Mouse (Mus musculus) adrenal gland, postnatal 36 days (tissue): Measurements from ENCODE around the gene Olfr209. TPM values are rescaled to one million over a fixed set of nuclear protein-coding genes. Genes with fewer than 3 reads are reported as not detected.
"Not testable (repeated sequence)": the region's sequence is repeated elsewhere in the genome, so short reads cannot be mapped to it uniquely, and the experiment has no call there.

Experiments used
- DNase-seq, 2 experiments: peaks; one replicate each; pipeline ENCODE4 v3.0.0; 2021; ENCODE audit warnings: mixed read lengths in 1 of 2
- long read RNA-seq, 2 experiments: library from polyadenylated mRNA; stranded (forward); transcript quantifications; one replicate each; pipeline ENCODE4 v2.0.0; 2021; ENCODE audit warnings: borderline sequencing depth in 2 of 2
- total RNA-seq, 2 experiments: library from RNA; stranded (reverse); gene quantifications; 2 replicates each; pipeline ENCODE4 v1.2.3; 2021

The Olfr209 gene
- not detected for total RNA-seq
- long read RNA-seq, experiment 1, result 0 reads
- long read RNA-seq, experiment 2, result 0 reads

- no peak for DNase-seq
Measured at GRCm38 (mm10) chr16:59363893-59364292, at the start of gene Olfr209. Gene Olfr209 (minus strand): TSS chr16:59363993.

GRCm38 (mm10) chr16:59413475-59413874 is 49.7 kb upstream of the Olfr209 start:
- peak; percentile 30 to 52 for DNase-seq

- DNase-seq, result no peak
Measured at GRCm38 (mm10) chr16:59409800-59410199, 46.0 kb upstream of the Olfr209 start.

- no peak for DNase-seq
Measured at GRCm38 (mm10) chr16:59409341-59409748, 45.6 kb upstream of the Olfr209 start.

GRCm38 (mm10) chr16:59407032-59407431 is 43.2 kb upstream of the Olfr209 start, which contains the start of gene Gabrr3:
Gene Gabrr3 (plus strand): TSS chr16:59407332.
- no peak for DNase-seq

- no peak for DNase-seq
Measured at GRCm38 (mm10) chr16:59404798-59405197, 41.0 kb upstream of the Olfr209 start.

- DNase-seq, result peak in 1 of 2 experiments; percentile 21
Measured at GRCm38 (mm10) chr16:59403684-59404083, 39.9 kb upstream of the Olfr209 start.

GRCm38 (mm10) chr16:59401985-59402384 is 38.2 kb upstream of the Olfr209 start:
- no peak for DNase-seq

- DNase-seq, result peak in 1 of 2 experiments; percentile 8
Measured at GRCm38 (mm10) chr16:59401102-59401501, 37.3 kb upstream of the Olfr209 start.

GRCm38 (mm10) chr16:59393300-59393699 is 29.5 kb upstream of the Olfr209 start:
- DNase-seq, result no peak

- DNase-seq, result no peak
Measured at GRCm38 (mm10) chr16:59349146-59349545, 14.6 kb downstream of the Olfr209 start, which contains the start of gene Olfr206. Gene Olfr206 (minus strand): TSS chr16:59349246.

- no peak for DNase-seq
Measured at GRCm38 (mm10) chr16:59331038-59331437, 32.8 kb downstream of the Olfr209 start, which contains the start of gene Olfr205. Gene Olfr205 (minus strand): TSS chr16:59331138.

GRCm38 (mm10) chr16:59323262-59323661 is 40.5 kb downstream of the Olfr209 start:
- not testable (repeated sequence) for DNase-seq

- DNase-seq, result no peak
Measured at GRCm38 (mm10) chr16:59318148-59318547, 45.6 kb downstream of the Olfr209 start, which contains the start of gene Olfr204. Gene Olfr204 (minus strand): TSS chr16:59318248.

Other genes starting within 250 kb of the Olfr209 start
- not detected for gene Olfr194, start 242.9 kb downstream of the Olfr209 start, total RNA-seq
- gene Olfr195, start 216.9 kb downstream of the Olfr209 start, total RNA-seq, result not detected
- not detected for gene Olfr196, start 193.5 kb downstream of the Olfr209 start, total RNA-seq
- gene Olfr198, start 160.5 kb downstream of the Olfr209 start, total RNA-seq, result not detected
- not detected for gene Olfr199, start 144.2 kb downstream of the Olfr209 start, total RNA-seq
- not detected for gene Olfr201, start 91.4 kb downstream of the Olfr209 start, total RNA-seq
- not detected for gene Olfr202, start 77.2 kb downstream of the Olfr209 start, total RNA-seq
- gene Olfr203, start 65.1 kb downstream of the Olfr209 start, total RNA-seq, result not detected
- not detected for gene Olfr204, start 45.7 kb downstream of the Olfr209 start, total RNA-seq
- not detected for gene Olfr205, start 32.9 kb downstream of the Olfr209 start, total RNA-seq
- gene Olfr206, start 14.7 kb downstream of the Olfr209 start, total RNA-seq, result not detected
- gene Gabrr3, start 43.3 kb upstream of the Olfr209 start, total RNA-seq, result not detected
- 10 to 100 TPM; 23.9 to 26.1 TPM for gene Riox2, start 107.8 kb upstream of the Olfr209 start, total RNA-seq
- 10 to 100 TPM; 12.5 to 19.5 TPM for gene Crybg3, start 237.0 kb upstream of the Olfr209 start, total RNA-seq